42 mouse cellular contexts compared by ENCODE assay signal in the genomic region with DNA sequence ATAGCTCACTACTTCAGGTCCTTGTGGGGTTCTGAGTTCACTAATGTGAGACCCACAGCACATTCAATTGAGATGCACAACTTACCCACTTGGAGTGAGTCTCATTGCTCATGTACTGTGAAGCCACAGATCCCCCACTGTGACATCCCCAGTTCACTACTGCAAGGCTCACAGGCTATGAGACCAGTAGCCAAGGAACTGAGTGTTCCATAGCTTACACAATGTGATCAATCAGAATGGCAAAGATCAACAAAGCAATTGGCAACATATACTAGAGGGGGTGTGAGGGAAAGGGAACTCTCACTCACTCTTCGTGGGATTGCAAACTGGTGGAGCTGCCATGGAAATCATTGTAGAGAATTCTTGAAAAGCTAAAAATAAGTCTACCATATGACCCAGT. TPM values are rescaled to one million over a fixed set of nuclear protein-coding genes. Genes with fewer than 3 reads are reported as not detected.
"Had no signal": no experiment of that assay in that cellular context is flagged by ENCODE, and none has a peak within 500 bp of the region (broad histone marks: within the 10 kb centered on the region; RNA-seq: fewer than 3 reads in every experiment).

No protein-coding gene starts in this region.

- H3K36me3 ChIP-seq: heart, embryonic 10.5 days; heart, embryonic 12.5 days; heart, embryonic 13.5 days; heart, embryonic 15.5 days; hindbrain, embryonic 10.5 days; hindbrain, embryonic 12.5 days; hindbrain, embryonic 13.5 days; hindbrain, embryonic 15.5 days; intestine, embryonic 15.5 days; kidney, embryonic 15.5 days had no signal

- H3K4me1 ChIP-seq: heart, embryonic 10.5 days; heart, embryonic 12.5 days; heart, embryonic 13.5 days; heart, embryonic 15.5 days; hindbrain, embryonic 10.5 days; hindbrain, embryonic 12.5 days; hindbrain, embryonic 13.5 days; hindbrain, embryonic 15.5 days; intestine, embryonic 15.5 days; kidney, embryonic 15.5 days had no signal

- H3K27ac ChIP-seq: heart, adult 2 months; heart, embryonic 10.5 days; heart, embryonic 13.5 days; heart, embryonic 15.5 days; hindbrain, embryonic 10.5 days; hindbrain, embryonic 12.5 days; hindbrain, embryonic 13.5 days; hindbrain, embryonic 14.5 days; hindbrain, embryonic 15.5 days; hindbrain, postnatal 0 days; intestine, embryonic 15.5 days; kidney, embryonic 15.5 days; kidney, postnatal 0 days; layer of hippocampus, adult 2 months had no signal

- H3K4me3 ChIP-seq: heart, adult 2 months; heart, embryonic 10.5 days; heart, embryonic 12.5 days; heart, embryonic 13.5 days; heart, embryonic 15.5 days; hindbrain, embryonic 10.5 days; hindbrain, embryonic 12.5 days; hindbrain, embryonic 13.5 days; hindbrain, embryonic 15.5 days; intestine, embryonic 15.5 days; kidney, embryonic 15.5 days; layer of hippocampus, adult 2 months had no signal

- DNase-seq: heart, adult 2 months; heart, postnatal 10 days; heart, postnatal 14 days; heart, postnatal 36 days; heart, postnatal 4 days; kidney, adult 11 months; kidney, adult 18-20 months; kidney, adult 2 months; kidney, adult 8-10 months; kidney, adult 9 months; kidney, postnatal 10 days; kidney, postnatal 14 days; kidney, postnatal 25 days; kidney, postnatal 36 days; kidney, postnatal 4 days; layer of hippocampus, adult 9-11 months; layer of hippocampus, postnatal 36 days had no signal

- H3K9ac ChIP-seq: heart, embryonic 12.5 days; heart, embryonic 13.5 days; heart, embryonic 15.5 days; hindbrain, embryonic 12.5 days; hindbrain, embryonic 13.5 days; hindbrain, embryonic 14.5 days; hindbrain, embryonic 15.5 days; intestine, embryonic 15.5 days; kidney, embryonic 15.5 days had no signal

- H3K9me3 ChIP-seq: heart, embryonic 10.5 days; heart, embryonic 12.5 days; heart, embryonic 13.5 days; heart, embryonic 15.5 days; hindbrain, embryonic 10.5 days; hindbrain, embryonic 12.5 days; hindbrain, embryonic 13.5 days; hindbrain, embryonic 15.5 days; intestine, embryonic 15.5 days; kidney, embryonic 15.5 days had no signal

- ATAC-seq: hindbrain, embryonic 16.5 days; inflammation-experienced regulatory T-cells, adult 6 months; intestine, embryonic 15.5 days; intestine, postnatal 0 days had no signal

- H3K4me2 ChIP-seq: heart, embryonic 11.5 days; heart, embryonic 12.5 days; heart, embryonic 13.5 days; heart, embryonic 15.5 days; hindbrain, embryonic 12.5 days; hindbrain, embryonic 13.5 days; hindbrain, embryonic 14.5 days; hindbrain, embryonic 15.5 days; intestine, embryonic 15.5 days; kidney, embryonic 15.5 days had no signal

- H3K27me3 ChIP-seq: heart, embryonic 12.5 days; heart, embryonic 13.5 days; heart, embryonic 15.5 days; hindbrain, embryonic 12.5 days; hindbrain, embryonic 13.5 days; hindbrain, embryonic 15.5 days; intestine, embryonic 15.5 days; kidney, embryonic 15.5 days had no signal

RNA-seq across cellular contexts. Expression of a gene that starts 33.5 kb away (rescaled TPM):
- polyA plus RNA-seq: heart, adult 2 months; heart, embryonic 10.5 days; heart, embryonic 11.5 days; heart, embryonic 12.5 days; heart, embryonic 13.5 days; heart, embryonic 14.5 days; heart, embryonic 15.5 days; heart, embryonic 16.5 days; heart, postnatal 0 days; hindbrain, embryonic 10.5 days; hindbrain, embryonic 11.5 days; hindbrain, embryonic 12.5 days; hindbrain, embryonic 13.5 days; hindbrain, embryonic 14.5 days; hindbrain, embryonic 15.5 days; hindbrain, embryonic 16.5 days; hindbrain, postnatal 0 days; inflammation-experienced regulatory T-cells, adult 6 months; intestine, embryonic 15.5 days; intestine, postnatal 0 days; kidney, adult 2 months; kidney, embryonic 14.5 days; kidney, embryonic 15.5 days; kidney, embryonic 16.5 days; kidney, postnatal 0 days; large intestine, adult 2 months had no signal
